Mouse (Mus musculus) hindbrain, embryonic 15.5 days (tissue): ENCODE measurements around the gene Rbpjl. TPM values are rescaled to one million over a fixed set of nuclear protein-coding genes. Genes with fewer than 3 reads are reported as not detected.

Source experiments
- ATAC-seq: fragments of 200-750 bp; cut with Nextera tagmentation; 2 replicates; pipeline ENCODE4 v1.8.0; 2017; ENCODE audit warnings: low read depth, moderate number of reproducible peaks, moderate TSS enrichment; ENCODE audit not compliant: low FRiP score
- H3K27ac ChIP-seq: fragments of 300-500 bp; sonication (generic); replicated peaks from 2 replicates; pipeline ENCODE4 v1.5.1; 2015; ENCODE audit warnings: mild to moderate bottlenecking, inconsistent platforms
- H3K27me3 ChIP-seq: fragments of 300-500 bp; sonication (generic); 2 replicates; pipeline ENCODE4 v1.6.1; 2015; ENCODE audit warnings: control low read depth, inconsistent platforms
- H3K36me3 ChIP-seq: fragments of 300-500 bp; sonication (generic); 2 replicates; pipeline ENCODE4 v1.6.1; 2015; ENCODE audit warnings: control low read depth, inconsistent platforms
- H3K4me1 ChIP-seq: fragments of 300-500 bp; sonication (generic); replicated peaks from 2 replicates; pipeline ENCODE4 v1.6.1; 2015; ENCODE audit warnings: control low read depth, inconsistent platforms
- H3K4me2 ChIP-seq: fragments of 300-500 bp; sonication (generic); 2 replicates; pipeline ENCODE4 v1.6.1; 2015; ENCODE audit warnings: moderate library complexity, mild to moderate bottlenecking, inconsistent platforms
- H3K4me3 ChIP-seq: fragments of 300-500 bp; sonication (generic); 2 replicates; pipeline ENCODE4 v1.5.1; 2015; ENCODE audit warnings: mild to moderate bottlenecking, inconsistent platforms
- H3K9ac ChIP-seq: fragments of 300-500 bp; sonication (generic); 2 replicates; pipeline ENCODE4 v1.6.1; 2015; ENCODE audit warnings: inconsistent platforms
- H3K9me3 ChIP-seq: fragments of 300-500 bp; sonication (generic); 2 replicates; pipeline ENCODE4 v1.6.1; 2016; ENCODE audit warnings: control low read depth, inconsistent platforms
- WGBS: fragments of 180-500 bp; shearing (Covaris S2); methylation state at CpG from one replicate; pipeline ENCODE4 v1.1.7; 2015; 5-methylcytosine and 5-hydroxymethylcytosine counted together
- microRNA-seq: library from miRNA; unstranded; fragments of <30 nt; microRNA quantifications from one replicate; pipeline ENCODE4, GENCODE M21; 2016
- polyA plus RNA-seq: library from polyadenylated mRNA; unstranded; fragments of >200 nt; fragmentation: Nextera tagmentation; extraction: Ambion mirVana; gene quantifications from 2 replicates; pipeline ENCODE4 v1.2.1, GENCODE M21; 2015

The Rbpjl gene
- polyA plus RNA-seq, 1 experiment from 2014 or later: 0.08 TPM

- ATAC-seq: no peak
- no peaks in the 10 kb centered on the region for H3K9me3 ChIP-seq
- no peak overlapping the region for H3K4me2 ChIP-seq
- no peak overlapping the region for H3K27ac ChIP-seq
- no peaks in the 10 kb centered on the region for H3K36me3 ChIP-seq
- H3K4me3 ChIP-seq: no peak overlapping the region
- WGBS: 70% methylated on average over 7 of the region's 7 CpGs
- H3K9ac ChIP-seq: no peak overlapping the region
- no peaks in the 10 kb centered on the region for H3K27me3 ChIP-seq
- H3K4me1 ChIP-seq: no peaks in the 10 kb centered on the region
Measured at GRCm38 (mm10) chr2:164453887-164454500, 51.1 kb downstream of the Rbpjl start.

GRCm38 (mm10) chr2:164454846-164455245 is 51.9 kb downstream of the Rbpjl start:
- Histone ChIP-seq H3K27me3 (no peaks in the 10 kb centered on the region), H3K4me3 (no peak overlapping the region), H3K27ac (no peak overlapping the region), H3K4me2 (no peak overlapping the region), H3K9me3 (no peaks in the 10 kb centered on the region), H3K9ac (no peak overlapping the region), H3K36me3 (no peaks in the 10 kb centered on the region), H3K4me1 (no peaks in the 10 kb centered on the region)
- no peak for ATAC-seq
- WGBS: 79% methylated on average over 10 of the region's 10 CpGs

DNA sequence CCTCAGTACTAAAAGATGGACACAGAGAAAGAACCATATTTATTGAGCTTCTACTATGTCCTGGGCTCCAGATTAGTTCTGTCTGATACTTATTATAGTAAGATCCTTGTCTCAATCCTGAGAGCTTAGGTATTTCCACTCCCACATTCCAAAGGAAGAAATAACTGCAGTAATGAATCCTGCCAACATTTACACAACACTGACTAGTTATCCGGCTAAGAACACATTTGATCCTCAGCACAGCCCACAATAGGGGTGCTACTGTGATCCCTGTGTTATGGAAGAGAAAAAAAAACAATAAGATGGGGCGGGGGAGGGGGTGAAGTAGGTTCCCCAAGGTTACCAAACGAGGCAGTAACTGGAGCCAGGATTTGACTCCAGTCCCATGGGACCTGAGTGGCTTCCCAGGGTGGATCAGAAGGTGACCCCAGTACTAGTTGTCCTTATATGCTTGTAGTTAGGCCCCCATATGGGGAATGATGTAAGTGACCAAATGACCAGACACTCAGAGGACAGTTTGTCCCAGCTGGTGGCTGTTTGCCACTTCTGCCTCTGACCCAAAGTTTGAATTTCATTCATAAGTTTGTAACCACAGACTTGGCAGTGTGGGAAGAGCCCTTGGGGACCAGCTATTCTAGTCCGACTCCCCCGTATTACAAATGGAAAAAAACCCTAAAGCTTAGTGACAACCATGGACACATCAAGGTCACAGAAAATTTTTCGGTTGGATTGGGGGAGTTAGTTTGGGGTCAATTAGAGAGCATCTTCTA is 52.7 kb downstream of the Rbpjl start:
- Histone ChIP-seq H3K27ac (no peak overlapping the region), H3K4me2 (no peak overlapping the region), H3K9me3 (no peaks in the 10 kb centered on the region), H3K27me3 (no peaks in the 10 kb centered on the region), H3K9ac (no peak overlapping the region), H3K4me3 (no peak overlapping the region), H3K36me3 (no peaks in the 10 kb centered on the region), H3K4me1 (no peaks in the 10 kb centered on the region)
- ATAC-seq: no peak
- 75% methylated on average over 6 of the region's 6 CpGs for WGBS

DNA sequence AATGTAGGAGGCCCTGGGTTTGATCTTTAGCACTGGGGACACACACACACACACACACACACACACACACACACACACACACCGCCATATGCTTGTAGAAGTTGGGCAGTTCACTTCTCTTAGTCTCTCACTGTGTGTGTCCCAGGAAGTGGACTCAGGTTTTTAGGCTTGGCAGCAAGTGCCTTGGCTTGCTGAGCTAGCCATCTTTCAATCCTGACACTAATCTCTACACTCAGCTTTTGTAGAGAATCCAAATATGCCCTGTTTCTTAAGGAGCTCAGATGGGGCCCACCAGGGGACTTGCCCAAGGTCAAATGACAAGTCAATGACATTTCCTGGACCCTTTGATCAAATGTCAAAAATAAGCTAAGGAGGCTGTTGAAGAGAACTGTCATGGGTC is 53.5 kb downstream of the Rbpjl start:
- Histone ChIP-seq H3K9ac (no peak overlapping the region), H3K27me3 (no peaks in the 10 kb centered on the region), H3K27ac (no peak overlapping the region), H3K4me1 (no peaks in the 10 kb centered on the region), H3K4me3 (no peak overlapping the region), H3K9me3 (no peaks in the 10 kb centered on the region), H3K36me3 (no peaks in the 10 kb centered on the region), H3K4me2 (peak overlapping the region; percentile 25; the same call in 1 of the 2 replicates)
- no peak for ATAC-seq
- WGBS: 82% methylated on average over 1 of the region's 1 CpGs

DNA sequence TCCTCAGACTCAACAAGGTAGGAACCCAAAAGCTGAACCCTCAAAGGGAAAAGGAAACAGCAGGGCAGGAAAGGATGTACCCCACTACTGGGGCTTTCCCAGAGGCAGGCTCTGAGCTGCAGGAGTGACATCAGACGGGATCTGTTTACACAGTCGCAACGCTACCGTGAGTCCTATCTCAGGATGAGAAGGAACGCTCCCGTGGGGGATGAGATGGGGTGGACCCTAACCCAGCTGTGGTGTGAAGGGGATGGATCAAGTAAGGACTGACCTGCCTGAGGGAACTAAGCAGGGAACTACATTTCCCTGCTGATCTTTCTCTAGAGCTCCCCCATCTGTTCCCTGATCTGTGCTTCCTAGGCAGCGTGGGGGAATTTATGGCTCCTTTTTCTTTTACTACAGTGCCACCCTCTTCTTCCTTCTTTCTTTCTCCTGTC is 53.9 kb downstream of the Rbpjl start, which contains the start of gene Sys1:
TSS of gene Sys1 (plus strand) at position 101 of the 437 bp plus-strand sequence.
- Histone ChIP-seq H3K27me3 (no peaks in the 10 kb centered on the region), H3K36me3 (no peaks in the 10 kb centered on the region), H3K4me2 (peak within 1 kb of the TSS; percentile 25), H3K4me3 (0 out of 2 replicates have a peak within 1 kb of the TSS, but pooled peaks have one; percentile 10), H3K9ac (0 out of 2 replicates have a peak within 1 kb of the TSS, but pooled peaks have one; percentile 16), H3K9me3 (no peaks in the 10 kb centered on the region), H3K4me1 (peaks cover 3% of the 10 kb centered on the region), H3K27ac (no peak within 1 kb of the TSS)
- ATAC-seq: no peak
- WGBS: 2% methylated on average over 7 of the region's 7 CpGs

DNA sequence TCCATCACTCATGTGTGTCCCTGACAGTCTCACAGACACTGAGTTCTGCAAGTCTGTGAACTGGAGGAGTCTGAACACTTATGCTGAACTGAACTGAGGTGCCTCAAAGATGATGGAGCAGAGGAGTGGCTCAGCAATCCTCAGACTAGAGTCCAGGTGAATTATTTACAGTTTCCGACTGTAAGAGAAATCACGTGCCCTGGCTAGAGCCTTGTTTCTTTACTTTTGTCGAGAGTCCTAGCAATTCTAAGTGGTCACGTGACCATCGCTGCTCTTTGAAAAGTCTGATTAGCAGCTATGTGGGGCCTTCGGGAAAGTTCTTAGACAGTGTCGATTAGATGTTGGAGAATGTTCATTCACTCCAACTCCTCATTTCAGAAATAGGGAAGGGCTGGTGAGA is 55.0 kb downstream of the Rbpjl start:
- Histone ChIP-seq H3K27ac (no peak overlapping the region), H3K9ac (no peak overlapping the region), H3K27me3 (no peaks in the 10 kb centered on the region), H3K4me2 (no peak overlapping the region), H3K9me3 (no peaks in the 10 kb centered on the region), H3K4me3 (no peak overlapping the region), H3K36me3 (0 out of 2 replicates have a peak, but pooled peaks cover 3% of the 10 kb centered on the region), H3K4me1 (peaks cover 14% of the 10 kb centered on the region)
- WGBS: 60% methylated on average over 7 of the region's 7 CpGs
- ATAC-seq: no peak

- H3K27ac ChIP-seq: no peak overlapping the region
- no peak overlapping the region for H3K4me2 ChIP-seq
- ATAC-seq: no peak
- no peaks in the 10 kb centered on the region for H3K9me3 ChIP-seq
- peaks cover 18% of the 10 kb centered on the region for H3K4me1 ChIP-seq
- no peak overlapping the region for H3K4me3 ChIP-seq
- no peak overlapping the region for H3K9ac ChIP-seq
- H3K36me3 ChIP-seq: peaks cover 5% of the 10 kb centered on the region; the same call in 1 of the 2 replicates
- H3K27me3 ChIP-seq: no peaks in the 10 kb centered on the region
- WGBS: 91% methylated on average over 8 of the region's 8 CpGs
Measured at GRCm38 (mm10) chr2:164458535-164458934, 55.6 kb downstream of the Rbpjl start.

GRCm38 (mm10) chr2:164460745-164461551 is 58.0 kb downstream of the Rbpjl start, which contains the start of gene Gm20458:
Gene Gm20458 (plus strand): TSS chr2:164460967.
- H3K36me3 ChIP-seq: peaks cover 18% of the 10 kb centered on the region
- under 1% methylated on average over 70 of the region's 79 CpGs for WGBS
- peak; percentile 99 for ATAC-seq
- no peaks in the 10 kb centered on the region for H3K27me3 ChIP-seq
- peak within 1 kb of the TSS; percentile 71 for H3K4me2 ChIP-seq
- peak within 1 kb of the TSS; percentile 56 for H3K4me3 ChIP-seq
- H3K27ac ChIP-seq: peak within 1 kb of the TSS; percentile 91
- H3K9me3 ChIP-seq: no peaks in the 10 kb centered on the region
- peak within 1 kb of the TSS; percentile 62 for H3K9ac ChIP-seq
- peaks cover 18% of the 10 kb centered on the region for H3K4me1 ChIP-seq

Small RNA genes within 50 kb of the gene (microRNA-seq; reads per million reads assigned to microRNA genes)
- not detected for gene Mir7678

Other genes starting within 250 kb of the Rbpjl start
- gene Kcns1, start 232.0 kb upstream of the Rbpjl start, polyA plus RNA-seq: 1.2 and 1.7 TPM in 2 replicates
- not detected in 2 replicates for gene Wfdc5, start 220.4 kb upstream of the Rbpjl start, polyA plus RNA-seq
- gene Wfdc12, start 212.5 kb upstream of the Rbpjl start, polyA plus RNA-seq: not detected in 2 replicates
- gene Wfdc15a, start 203.0 kb upstream of the Rbpjl start, polyA plus RNA-seq: not detected in 2 replicates
- 0.34 TPM in 1 of 2 replicates, not detected in the other for gene Wfdc15b, start 181.5 kb upstream of the Rbpjl start, polyA plus RNA-seq
- not detected in 2 replicates for gene Svs2, start 164.7 kb upstream of the Rbpjl start, polyA plus RNA-seq
- not detected in 2 replicates for gene Svs3b, start 146.5 kb upstream of the Rbpjl start, polyA plus RNA-seq
- not detected in 2 replicates for gene Svs4, start 124.7 kb upstream of the Rbpjl start, polyA plus RNA-seq
- gene Svs3a, start 113.9 kb upstream of the Rbpjl start, polyA plus RNA-seq: not detected in 2 replicates
- not detected in 2 replicates for gene Svs6, start 86.4 kb upstream of the Rbpjl start, polyA plus RNA-seq
- not detected in 2 replicates for gene Svs5, start 70.4 kb upstream of the Rbpjl start, polyA plus RNA-seq
- gene Slpi, start 14.0 kb upstream of the Rbpjl start, polyA plus RNA-seq: 0.25 and 0.65 TPM in 2 replicates
- gene Matn4, start 2.0 kb downstream of the Rbpjl start, polyA plus RNA-seq: 3.9 and 5.1 TPM in 2 replicates
- 9.4 and 10.4 TPM in 2 replicates for gene Sdc4, start 40.7 kb downstream of the Rbpjl start, polyA plus RNA-seq
- 82.7 and 88.2 TPM in 2 replicates for gene Sys1, start 53.8 kb downstream of the Rbpjl start, polyA plus RNA-seq
- gene Gm20458, start 57.8 kb downstream of the Rbpjl start, polyA plus RNA-seq: 5.0 and 6.6 TPM in 2 replicates
- gene Trp53tg5, start 70.6 kb downstream of the Rbpjl start, polyA plus RNA-seq: not detected in 2 replicates
- 22.8 and 23.1 TPM in 2 replicates for gene Dbndd2, start 83.0 kb downstream of the Rbpjl start, polyA plus RNA-seq
- 93.4 and 103 TPM in 2 replicates for gene Pigt, start 94.4 kb downstream of the Rbpjl start, polyA plus RNA-seq
- 1.1 and 4.4 TPM in 2 replicates for gene Wfdc2, start 159.3 kb downstream of the Rbpjl start, polyA plus RNA-seq
- gene Spint3, start 170.3 kb downstream of the Rbpjl start, polyA plus RNA-seq: not detected in 2 replicates
- gene Wfdc6a, start 182.3 kb downstream of the Rbpjl start, polyA plus RNA-seq: not detected in 2 replicates
- gene Eppin, start 190.5 kb downstream of the Rbpjl start, polyA plus RNA-seq: 0.21 TPM in 1 of 2 replicates, not detected in the other
- not detected in 2 replicates for gene Wfdc6b, start 210.4 kb downstream of the Rbpjl start, polyA plus RNA-seq
- not detected in 2 replicates for gene Wfdc8, start 210.5 kb downstream of the Rbpjl start, polyA plus RNA-seq
- not detected in 2 replicates for gene Wfdc16, start 235.7 kb downstream of the Rbpjl start, polyA plus RNA-seq